Mouse (Mus musculus) erythroid progenitor cell, adult 5-6 weeks (primary cell): ENCODE measurements around the gene Mdga2. TPM values are rescaled to one million over a fixed set of nuclear protein-coding genes. Genes with fewer than 3 reads are reported as not detected.

Experiments
- ATAC-seq: replicated peaks from 2 replicates; pipeline ENCODE4 v1.8.0; 2016; ENCODE audit warnings: moderate number of reproducible peaks, mild to moderate bottlenecking, moderate TSS enrichment, inconsistent platforms; ENCODE audit not compliant: poor library complexity, low FRiP score, severe bottlenecking
- total RNA-seq, 2 experiments: library from RNA; stranded (forward) in 1 of 2; stranded (reverse) in 1 of 2; fragments of 150-400 nt in 1 of 2; fragments of 186-747, 209-891 nt in 1 of 2; gene quantifications; 2 replicates each; pipeline versions ENCODE4 v1.2.3 to v1.2.4; 2015 to 2017; ENCODE audit warnings: low replicate concordance in 2 of 2

Mdga2 gene
- total RNA-seq, 2 experiments from 2014 or later, result not detected

DNA sequence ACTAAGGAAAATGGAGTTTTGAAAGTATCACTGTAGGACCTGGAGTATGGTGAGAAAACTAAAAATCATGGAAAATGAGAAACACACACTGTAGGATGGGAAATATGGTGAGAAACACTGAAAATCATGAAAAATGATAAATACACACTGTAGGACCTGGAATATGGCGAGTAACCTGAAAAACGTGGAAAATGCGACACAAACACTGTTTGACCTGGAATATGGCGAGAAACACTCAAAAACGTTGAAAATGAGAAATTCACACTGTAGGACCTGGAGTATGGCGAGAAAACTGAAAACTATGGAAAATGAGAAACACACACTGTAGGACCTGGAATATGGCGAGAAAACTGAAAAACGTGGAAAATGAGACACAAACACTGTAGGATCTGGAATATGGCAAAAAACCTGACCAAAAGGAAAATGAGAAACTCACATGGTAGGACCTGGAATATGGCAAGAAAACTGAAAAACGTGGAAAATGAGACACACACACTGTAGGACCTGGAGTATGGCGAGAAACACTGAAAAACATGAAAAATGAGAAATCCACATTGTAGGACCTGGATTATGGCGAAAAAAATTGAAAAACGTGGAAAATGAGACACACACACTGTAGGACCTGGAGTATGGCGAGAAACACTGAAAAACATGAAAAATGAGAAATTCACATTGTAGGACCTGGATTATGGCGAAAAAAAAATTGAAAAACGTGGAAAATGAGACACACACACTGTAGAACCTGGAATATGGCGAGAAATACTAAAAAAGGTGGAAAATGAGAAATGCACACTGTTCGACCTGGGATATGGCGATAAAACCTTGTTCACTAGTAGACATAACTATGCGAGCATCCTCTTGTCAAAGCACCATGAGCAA is 163.0 kb downstream of the Mdga2 start:
- peak; percentile 93 for ATAC-seq

DNA sequence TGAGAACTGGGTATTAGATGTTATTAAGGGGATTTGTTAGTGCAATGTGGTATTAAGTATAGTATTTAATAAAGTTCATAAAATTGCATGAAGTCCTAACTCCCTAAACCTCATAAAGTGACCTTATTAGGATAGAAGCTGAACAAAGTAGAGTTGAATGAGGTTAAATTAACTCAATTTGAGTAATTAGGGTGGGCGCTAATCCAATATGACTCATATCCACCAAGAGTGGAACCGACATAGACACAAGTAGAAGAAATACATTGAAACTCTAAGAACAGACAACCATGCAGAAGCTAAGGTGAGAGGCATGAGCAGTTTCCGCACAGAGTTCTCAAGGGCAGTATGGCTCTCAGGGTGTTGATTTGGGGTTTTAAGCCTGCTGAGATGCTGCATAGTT is 165.7 kb downstream of the Mdga2 start:
- ATAC-seq, result no peak

DNA sequence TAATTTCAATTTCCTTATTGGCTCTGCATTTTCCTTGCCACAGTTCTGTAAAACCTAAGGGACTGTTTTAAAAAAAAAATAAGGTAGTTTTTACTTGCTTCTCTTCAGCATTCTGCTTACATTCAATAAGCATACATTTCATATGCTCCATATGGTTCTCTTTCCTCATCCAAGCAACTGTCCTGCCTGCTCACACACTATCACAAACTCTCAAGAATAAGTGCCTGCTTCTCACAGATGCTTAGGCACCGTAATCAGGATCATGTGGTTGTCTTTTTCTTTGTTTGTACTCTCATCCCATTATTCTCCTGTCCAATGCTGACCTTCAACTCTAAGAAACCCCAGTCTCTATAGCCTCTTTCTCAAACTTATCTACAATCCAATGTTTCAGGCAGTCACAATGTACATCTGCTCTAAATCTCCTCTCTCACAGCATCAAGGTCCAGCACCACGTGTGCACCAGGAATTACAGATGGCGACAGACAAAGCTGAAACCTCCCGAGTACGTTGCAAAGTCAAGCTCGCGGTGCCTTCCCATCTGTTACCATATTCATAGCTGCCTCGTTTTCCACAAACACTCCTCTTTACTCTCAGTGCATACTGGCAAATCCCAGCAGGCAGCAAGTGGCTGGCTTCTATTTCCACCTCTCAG is 177.1 kb downstream of the Mdga2 start:
- no peak for ATAC-seq

- ATAC-seq, result no peak
These were observed 180.5 kb downstream of the Mdga2 start for GRCm38 (mm10) chr12:67041865-67042264.

GRCm38 (mm10) chr12:67035509-67036261 is 186.7 kb downstream of the Mdga2 start:
- ATAC-seq, result no peak

DNA sequence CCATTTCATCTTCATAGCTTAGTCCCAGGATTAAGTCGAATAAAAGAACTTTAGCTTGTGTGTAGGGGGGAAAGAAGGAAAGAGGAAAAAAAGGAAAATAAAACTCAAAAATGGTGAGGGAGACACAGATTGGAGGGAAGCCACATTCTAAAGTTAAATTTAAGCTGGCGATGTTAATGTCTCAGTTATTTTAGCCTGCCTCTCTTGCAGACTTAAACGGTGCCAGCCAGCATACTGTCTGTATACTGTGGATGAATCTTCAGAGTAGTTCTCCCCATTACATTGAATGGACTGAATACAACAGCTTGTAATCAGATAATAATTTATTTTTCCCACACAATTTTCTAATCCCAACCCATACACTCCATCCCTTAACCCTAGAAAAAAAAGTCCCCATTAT is 205.2 kb downstream of the Mdga2 start:
- ATAC-seq, result no peak

DNA sequence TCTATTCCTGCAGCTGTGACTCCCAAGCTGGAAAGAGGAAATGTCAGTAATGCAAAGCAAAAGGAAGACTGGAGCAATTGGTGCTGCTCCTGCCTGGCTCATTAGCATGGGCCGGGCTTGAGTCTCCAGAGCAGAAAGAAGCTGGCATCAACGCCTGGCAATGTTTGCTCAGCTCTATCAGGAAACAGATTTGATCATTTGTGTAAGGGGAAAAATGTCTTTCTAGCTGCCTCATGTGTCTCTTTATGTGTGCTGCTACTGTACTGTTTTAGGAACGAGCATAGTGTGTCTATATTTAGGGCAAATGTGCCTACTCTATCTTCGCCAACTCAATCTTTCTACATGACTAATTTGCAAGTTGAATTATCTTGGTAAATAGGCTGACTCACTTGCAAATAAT is 211.0 kb downstream of the Mdga2 start:
- ATAC-seq, result no peak

GRCm38 (mm10) chr12:67010318-67010717 is 212.0 kb downstream of the Mdga2 start:
- no peak for ATAC-seq

GRCm38 (mm10) chr12:67009191-67009590 is 213.2 kb downstream of the Mdga2 start:
- no peak for ATAC-seq

- no peak for ATAC-seq
These were observed 268.2 kb downstream of the Mdga2 start for GRCm38 (mm10) chr12:66954129-66954528.

DNA sequence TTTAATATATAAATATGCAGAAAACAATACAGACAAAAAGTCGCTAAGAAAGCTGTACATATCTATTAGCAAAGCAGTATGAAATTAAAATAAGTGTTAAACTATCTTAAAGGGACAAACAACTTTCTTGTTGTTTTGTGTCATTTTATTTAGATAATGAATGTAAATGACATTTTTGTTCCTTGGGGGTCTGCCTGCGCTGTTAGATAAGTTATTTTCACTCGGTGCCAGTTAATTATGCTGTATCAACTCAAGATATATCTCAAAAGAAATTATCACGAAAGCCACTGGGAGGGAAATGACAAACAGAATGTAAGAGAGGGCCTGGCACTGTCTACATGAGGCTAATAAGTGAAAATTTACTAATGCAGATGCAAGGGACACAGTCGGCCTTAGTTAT is 306.6 kb downstream of the Mdga2 start:
- ATAC-seq, result no peak

GRCm38 (mm10) chr12:66899366-66899765 is 323.0 kb downstream of the Mdga2 start:
- no peak for ATAC-seq

- no peak for ATAC-seq
These were observed 325.6 kb downstream of the Mdga2 start for GRCm38 (mm10) chr12:66896790-66897189.

GRCm38 (mm10) chr12:66890296-66890695 is 332.1 kb downstream of the Mdga2 start:
- no peak for ATAC-seq

DNA sequence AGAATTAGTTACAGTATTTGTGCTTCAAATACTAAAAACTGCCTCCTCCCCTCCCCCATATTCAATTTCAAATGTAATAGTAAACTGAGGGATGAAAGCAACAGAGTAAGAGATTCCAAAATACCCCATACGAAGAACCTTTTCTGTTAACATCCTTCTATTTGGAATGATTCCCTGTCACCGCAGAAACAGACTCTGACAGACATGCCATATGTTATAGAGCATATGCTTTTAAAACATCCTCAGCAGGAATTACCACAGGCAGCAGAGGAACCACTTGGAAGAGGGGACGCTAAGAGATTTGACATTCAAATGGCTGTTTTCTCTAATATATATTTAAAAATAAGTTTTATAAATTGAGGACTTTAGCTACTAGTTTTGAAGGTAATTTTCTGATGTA is 333.1 kb downstream of the Mdga2 start:
- ATAC-seq, result no peak

DNA sequence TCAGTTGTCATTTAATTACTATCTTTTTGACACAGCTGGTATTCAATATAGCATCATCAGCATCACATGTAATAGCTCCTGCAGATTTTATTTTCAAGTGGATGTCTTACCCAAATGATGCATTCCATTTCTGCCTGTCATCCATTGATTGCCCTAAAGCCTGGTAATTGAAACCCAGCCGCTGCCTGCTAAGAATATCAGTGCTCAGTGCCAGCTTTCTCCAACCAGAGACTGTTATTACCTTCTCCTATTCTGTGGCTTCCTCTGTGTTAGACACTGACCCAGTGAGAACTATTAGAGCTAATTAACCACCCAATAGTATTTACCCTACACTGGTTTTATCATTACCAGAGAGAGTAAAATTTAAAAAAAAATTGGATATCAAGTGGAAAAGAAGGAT is 333.7 kb downstream of the Mdga2 start:
- ATAC-seq, result no peak

DNA sequence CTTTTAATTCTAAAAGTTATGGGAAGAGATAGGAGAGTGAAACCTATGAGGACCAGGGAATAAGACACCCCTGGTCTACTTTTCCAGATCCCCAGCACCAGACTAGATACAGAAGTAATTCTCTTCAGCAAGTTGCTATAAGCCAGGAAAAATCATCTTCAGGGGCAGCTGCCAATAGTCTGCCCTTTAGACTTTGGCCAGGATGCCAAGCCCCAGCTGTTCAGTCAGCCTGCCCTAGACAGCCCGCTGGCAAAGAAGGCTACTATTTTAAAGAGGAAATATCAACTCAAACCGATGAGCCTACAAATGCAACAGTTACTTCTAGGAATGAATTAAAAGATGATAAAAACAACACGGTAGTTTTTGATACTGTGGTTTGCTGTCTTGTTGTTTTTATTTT is 356.1 kb downstream of the Mdga2 start:
- no peak for ATAC-seq

DNA sequence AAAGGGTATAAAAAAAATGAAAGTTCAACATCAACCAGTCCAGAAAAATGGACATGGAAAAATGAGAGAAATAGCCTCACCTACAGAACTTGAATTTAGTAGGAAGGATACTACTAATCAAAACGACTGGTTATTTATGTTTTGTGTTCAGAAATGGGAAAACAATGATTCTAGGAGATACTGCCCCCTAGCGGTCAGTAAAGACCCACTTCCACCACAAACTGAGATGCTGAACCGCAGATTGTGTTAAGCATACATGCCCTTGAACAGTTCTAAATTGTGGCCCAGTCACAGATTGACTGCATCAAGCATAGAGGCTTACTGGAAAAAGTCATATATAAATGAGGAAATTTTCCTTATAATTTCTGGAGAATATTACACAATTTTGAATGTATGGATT is 369.2 kb downstream of the Mdga2 start:
- no peak for ATAC-seq

DNA sequence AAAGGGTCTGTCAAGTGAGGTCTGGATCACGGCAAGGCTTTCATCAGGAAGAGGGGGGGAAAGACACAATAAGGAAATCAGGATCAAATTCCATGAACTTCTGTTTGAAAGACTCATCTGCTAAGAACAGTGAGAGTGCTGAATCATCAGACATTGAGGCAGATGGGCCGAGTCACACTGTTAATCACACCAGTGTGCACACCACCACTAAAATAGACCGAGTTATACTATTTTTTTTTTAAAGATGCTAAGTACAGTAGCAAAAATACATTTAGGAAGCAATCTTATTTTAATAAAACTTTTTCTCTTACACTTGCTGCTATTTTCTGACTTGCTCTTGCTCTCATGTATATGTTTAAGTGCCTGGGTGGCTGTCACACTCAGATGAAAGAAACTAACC is 382.0 kb downstream of the Mdga2 start:
- ATAC-seq, result no peak

GRCm38 (mm10) chr12:66755653-66756052 is 466.7 kb downstream of the Mdga2 start:
- ATAC-seq, result no peak

DNA sequence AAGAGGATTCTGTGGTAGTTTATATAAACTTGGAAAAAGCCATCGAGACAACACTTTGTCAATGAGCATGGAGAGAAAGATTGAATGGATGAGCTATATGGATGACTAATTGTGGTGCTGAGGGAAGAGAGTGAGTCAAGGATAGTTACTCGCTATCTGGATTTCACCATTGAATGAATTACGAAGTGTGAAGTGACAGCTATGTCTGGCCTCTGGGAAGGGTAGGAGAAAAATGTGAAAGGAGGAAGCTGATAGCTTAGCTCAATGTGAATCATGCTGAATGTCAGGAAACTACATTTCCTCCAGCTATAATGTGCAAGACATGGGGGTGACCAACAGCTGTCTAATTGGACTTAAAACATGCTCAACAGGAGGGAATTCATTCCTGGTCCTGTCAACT is 487.8 kb downstream of the Mdga2 start:
- ATAC-seq, result no peak
